Mouse (Mus musculus) limb, embryonic 12.5 days (tissue): ENCODE measurements around the gene Lrp6. TPM values are rescaled to one million over a fixed set of nuclear protein-coding genes. Genes with fewer than 3 reads are reported as not detected.

Experiments used
- ATAC-seq: fragments of 200-750 bp; cut with Nextera tagmentation; 2 replicates; pipeline ENCODE4 v1.8.0; 2017; ENCODE audit warnings: low read depth, moderate TSS enrichment; ENCODE audit not compliant: insufficient number of reproducible peaks, insufficient read depth, low FRiP score, low TSS enrichment
- H3K27ac ChIP-seq: fragments of 300-500 bp; sonication (generic); 2 replicates; pipeline ENCODE4 v1.5.1; 2016; ENCODE audit warnings: mild to moderate bottlenecking, moderate library complexity
- H3K27me3 ChIP-seq: fragments of 300-500 bp; sonication (generic); 2 replicates; pipeline ENCODE4 v1.6.1; 2016; ENCODE audit warnings: mild to moderate bottlenecking, moderate library complexity
- H3K36me3 ChIP-seq: fragments of 300-500 bp; sonication (generic); 2 replicates; pipeline ENCODE4 v1.6.1; 2016; ENCODE audit warnings: mild to moderate bottlenecking, moderate library complexity
- H3K4me1 ChIP-seq: fragments of 300-500 bp; sonication (generic); replicated peaks from 2 replicates; pipeline ENCODE4 v1.6.1; 2016
- H3K4me2 ChIP-seq: fragments of 300-500 bp; sonication (generic); 2 replicates; pipeline ENCODE4 v1.6.1; 2016; ENCODE audit warnings: mild to moderate bottlenecking, moderate library complexity
- H3K4me3 ChIP-seq: fragments of 300-500 bp; sonication (generic); replicated peaks from 2 replicates; pipeline ENCODE4 v1.5.1; 2016; ENCODE audit warnings: mild to moderate bottlenecking
- H3K9ac ChIP-seq: fragments of 300-500 bp; sonication (generic); replicated peaks from 2 replicates; pipeline ENCODE4 v1.6.1; 2016; ENCODE audit warnings: mild to moderate bottlenecking, moderate library complexity
- H3K9me3 ChIP-seq: fragments of 300-500 bp; sonication (generic); 2 replicates; pipeline ENCODE4 v1.6.1; 2016; ENCODE audit warnings: mild to moderate bottlenecking, moderate library complexity
- WGBS: fragments of 180-500 bp; shearing (Covaris S2); methylation state at CpG from one replicate; pipeline ENCODE4 v1.1.7; 2016; 5-methylcytosine and 5-hydroxymethylcytosine counted together
- polyA plus RNA-seq: library from polyadenylated mRNA; unstranded; fragments of >200 nt; fragmentation: Nextera tagmentation; extraction: Ambion mirVana; gene quantifications from 2 replicates; pipeline ENCODE4 v1.2.1, GENCODE M21; 2016

Lrp6 gene
- polyA plus RNA-seq, 1 experiment from 2014 or later: 40.8 TPM

- WGBS: 50% methylated on average over 7 of the region's 7 CpGs
- Histone ChIP-seq H3K27ac (peak overlapping the region; percentile 89), H3K9ac (no peak overlapping the region), H3K4me3 (no peak overlapping the region), H3K9me3 (no peaks in the 10 kb centered on the region), H3K27me3 (no peaks in the 10 kb centered on the region), H3K4me2 (no peak overlapping the region), H3K36me3 (no peaks in the 10 kb centered on the region), H3K4me1 (peaks cover 22% of the 10 kb centered on the region)
- ATAC-seq: no peak
Measured at GRCm38 (mm10) chr6:134601130-134601529, 34.4 kb upstream of the Lrp6 start.

- H3K36me3 ChIP-seq: no peaks in the 10 kb centered on the region
- WGBS: 72% methylated on average over 1 of the region's 1 CpGs
- no peak overlapping the region for H3K4me3 ChIP-seq
- peaks cover 19% of the 10 kb centered on the region for H3K4me1 ChIP-seq
- no peak overlapping the region for H3K4me2 ChIP-seq
- H3K9me3 ChIP-seq: no peaks in the 10 kb centered on the region
- no peaks in the 10 kb centered on the region for H3K27me3 ChIP-seq
- H3K9ac ChIP-seq: no peak overlapping the region
- H3K27ac ChIP-seq: no peak overlapping the region
- ATAC-seq: no peak
Measured at GRCm38 (mm10) chr6:134599239-134599638, 32.5 kb upstream of the Lrp6 start.

- Histone ChIP-seq H3K27ac (no peak overlapping the region), H3K4me3 (no peak overlapping the region), H3K4me2 (no peak overlapping the region), H3K27me3 (no peaks in the 10 kb centered on the region), H3K36me3 (no peaks in the 10 kb centered on the region), H3K9me3 (no peaks in the 10 kb centered on the region), H3K9ac (no peak overlapping the region), H3K4me1 (peaks cover 13% of the 10 kb centered on the region)
- 87% methylated on average over 6 of the region's 6 CpGs for WGBS
- ATAC-seq: no peak
Measured at GRCm38 (mm10) chr6:134597651-134598229, 31.0 kb upstream of the Lrp6 start.

- no peak overlapping the region for H3K4me2 ChIP-seq
- no peak overlapping the region for H3K9ac ChIP-seq
- no peaks in the 10 kb centered on the region for H3K9me3 ChIP-seq
- no peak for ATAC-seq
- 88% methylated on average over 21 of the region's 21 CpGs for WGBS
- H3K27ac ChIP-seq: no peak overlapping the region
- H3K36me3 ChIP-seq: no peaks in the 10 kb centered on the region
- H3K27me3 ChIP-seq: no peaks in the 10 kb centered on the region
- no peak overlapping the region for H3K4me3 ChIP-seq
- H3K4me1 ChIP-seq: no peaks in the 10 kb centered on the region
Measured at GRCm38 (mm10) chr6:134594569-134595442, 28.0 kb upstream of the Lrp6 start.

GRCm38 (mm10) chr6:134591614-134592013 lies 24.8 kb upstream of the Lrp6 start:
- Histone ChIP-seq H3K9me3 (no peaks in the 10 kb centered on the region), H3K9ac (no peak overlapping the region), H3K27ac (no peak overlapping the region), H3K4me1 (no peaks in the 10 kb centered on the region), H3K4me3 (no peak overlapping the region), H3K4me2 (no peak overlapping the region), H3K36me3 (no peaks in the 10 kb centered on the region), H3K27me3 (no peaks in the 10 kb centered on the region)
- ATAC-seq: no peak
- 79% methylated on average over 2 of the region's 2 CpGs for WGBS

- ATAC-seq: no peak
- Histone ChIP-seq H3K36me3 (no peaks in the 10 kb centered on the region), H3K9me3 (0 out of 2 replicates have a peak, but pooled peaks cover 6% of the 10 kb centered on the region), H3K4me2 (no peak overlapping the region), H3K4me3 (no peak overlapping the region), H3K4me1 (no peaks in the 10 kb centered on the region), H3K27me3 (no peaks in the 10 kb centered on the region), H3K9ac (no peak overlapping the region), H3K27ac (no peak overlapping the region)
- 80% methylated on average over 5 of the region's 5 CpGs for WGBS
Measured at GRCm38 (mm10) chr6:134586241-134586640, 19.5 kb upstream of the Lrp6 start.

GRCm38 (mm10) chr6:134584616-134585015 lies 17.9 kb upstream of the Lrp6 start:
- Histone ChIP-seq H3K27ac (no peak overlapping the region), H3K4me3 (no peak overlapping the region), H3K36me3 (no peaks in the 10 kb centered on the region), H3K27me3 (no peaks in the 10 kb centered on the region), H3K9me3 (0 out of 2 replicates have a peak, but pooled peaks cover 6% of the 10 kb centered on the region), H3K9ac (no peak overlapping the region), H3K4me1 (no peaks in the 10 kb centered on the region), H3K4me2 (no peak overlapping the region)
- ATAC-seq: no peak
- 93% methylated on average over 2 of the region's 2 CpGs for WGBS

- H3K27me3 ChIP-seq: no peaks in the 10 kb centered on the region
- H3K27ac ChIP-seq: no peak overlapping the region
- H3K9me3 ChIP-seq: 0 out of 2 replicates have a peak, but pooled peaks cover 6% of the 10 kb centered on the region
- H3K36me3 ChIP-seq: no peaks in the 10 kb centered on the region
- no peak overlapping the region for H3K4me3 ChIP-seq
- no peaks in the 10 kb centered on the region for H3K4me1 ChIP-seq
- ATAC-seq: no peak
- no peak overlapping the region for H3K9ac ChIP-seq
- WGBS: 83% methylated on average over 5 of the region's 5 CpGs
- no peak overlapping the region for H3K4me2 ChIP-seq
Measured at GRCm38 (mm10) chr6:134582110-134582509, 15.3 kb upstream of the Lrp6 start.

GRCm38 (mm10) chr6:134579506-134579905 lies 12.7 kb upstream of the Lrp6 start:
- 91% methylated on average over 4 of the region's 4 CpGs for WGBS
- Histone ChIP-seq H3K27me3 (no peaks in the 10 kb centered on the region), H3K9ac (no peak overlapping the region), H3K9me3 (no peaks in the 10 kb centered on the region), H3K4me3 (no peak overlapping the region), H3K36me3 (no peaks in the 10 kb centered on the region), H3K4me2 (no peak overlapping the region), H3K4me1 (no peaks in the 10 kb centered on the region), H3K27ac (no peak overlapping the region)
- ATAC-seq: no peak

- no peaks in the 10 kb centered on the region for H3K4me1 ChIP-seq
- no peak overlapping the region for H3K9ac ChIP-seq
- ATAC-seq: no peak
- no peaks in the 10 kb centered on the region for H3K27me3 ChIP-seq
- no peak overlapping the region for H3K4me3 ChIP-seq
- no peak overlapping the region for H3K27ac ChIP-seq
- H3K4me2 ChIP-seq: no peak overlapping the region
- WGBS: 67% methylated on average over 6 of the region's 6 CpGs
- no peaks in the 10 kb centered on the region for H3K36me3 ChIP-seq
- no peaks in the 10 kb centered on the region for H3K9me3 ChIP-seq
Measured at GRCm38 (mm10) chr6:134578039-134578438, 11.3 kb upstream of the Lrp6 start.

GRCm38 (mm10) chr6:134575288-134575741 lies 8.6 kb upstream of the Lrp6 start:
- ATAC-seq: no peak
- Histone ChIP-seq H3K27ac (no peak overlapping the region), H3K9ac (no peak overlapping the region), H3K4me2 (no peak overlapping the region), H3K36me3 (no peaks in the 10 kb centered on the region), H3K9me3 (no peaks in the 10 kb centered on the region), H3K4me1 (no peaks in the 10 kb centered on the region), H3K27me3 (no peaks in the 10 kb centered on the region), H3K4me3 (no peak overlapping the region)
- 66% methylated on average over 3 of the region's 3 CpGs for WGBS
